Mouse (Mus musculus): Measurements from ENCODE around the gene Jag2. TPM values are rescaled to one million over a fixed set of nuclear protein-coding genes. Genes with fewer than 3 reads are reported as not detected.

Jag2 gene
- polyA plus RNA-seq, 1 experiment from 2014 or later = 0.34 TPM

DNA sequence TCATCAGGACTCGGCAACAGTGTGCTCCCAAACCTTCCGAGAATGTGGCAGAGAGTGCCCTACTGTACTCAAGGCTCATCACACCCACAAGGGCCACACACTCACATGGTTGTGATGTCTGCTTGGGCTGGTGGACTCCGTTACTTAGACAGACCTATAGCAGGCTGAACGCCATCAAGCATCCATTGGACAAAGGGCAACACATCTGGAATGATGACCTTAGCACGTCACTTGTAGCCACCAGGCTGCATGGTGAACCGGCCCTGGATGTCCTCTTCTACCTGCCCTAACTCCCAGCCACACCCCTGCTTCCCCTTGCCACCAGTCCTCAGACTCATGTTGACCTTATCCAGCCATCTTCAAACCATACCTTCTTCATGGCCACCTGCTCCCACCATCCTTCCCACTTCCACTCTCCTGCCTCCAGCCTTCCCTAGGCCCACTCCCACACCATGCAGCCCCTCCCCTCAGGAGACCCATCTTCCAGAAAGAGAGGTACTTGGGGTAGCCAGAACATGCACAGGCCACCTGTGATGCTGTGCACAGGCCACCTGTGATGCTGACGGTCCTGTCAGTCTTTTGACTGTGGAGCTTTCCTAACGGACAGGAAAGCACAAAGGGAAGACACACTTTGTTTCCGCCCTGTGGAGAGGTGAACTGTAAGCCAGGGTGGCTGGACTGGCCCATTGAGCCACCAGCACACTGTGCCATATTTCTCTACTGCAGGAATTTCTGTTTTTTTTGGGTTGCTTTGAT, 70.8 kb downstream of the Jag2 start:
- WGBS (ENCODE audit: insufficient replicate concordance) = 64% methylated on average over 9 of the region's 9 CpGs

More for the DNA sequence above, 70.8 kb downstream of the Jag2 start:
- Histone ChIP-seq H3K36me3 (ENCODE audit: control insufficient read depth, insufficient read depth) (no peaks in the 10 kb centered on the region), H3K9me3 (replicated peaks; ENCODE audit: control insufficient read depth, low read length) (no peaks in the 10 kb centered on the region), H3K27me3 (ENCODE audit: control insufficient read depth, insufficient read depth, low read depth, low read length) (no peaks in the 10 kb centered on the region), H3K9ac (ENCODE audit: low read depth, low read length) (no peak overlapping the region), H3K27ac (ENCODE audit: low read length) (no peak overlapping the region), H3K4me2 (ENCODE audit: low read depth, low read length) (no peak overlapping the region), H3K4me3 (ENCODE audit: low read depth, low read length) (no peak overlapping the region), H3K4me1 (ENCODE audit: control insufficient read depth, low read depth, low read length) (no peaks in the 10 kb centered on the region; the same call in 1 of the 2 replicates)
- ATAC-seq (ENCODE audit: low read depth) = no peak

Small RNA genes within 50 kb of the gene (microRNA-seq; reads per million reads assigned to microRNA genes)
- gene Mir6941 = not detected

Other genes with a start within 250 kb of the Jag2 start
- 2.8 and 3.6 TPM in 2 replicates for gene Cep170b, start 209.3 kb downstream of the Jag2 start, polyA plus RNA-seq (2015; fragmentation: Nextera tagmentation; extraction: Ambion mirVana)
- gene Pld4, start 169.1 kb downstream of the Jag2 start, polyA plus RNA-seq (2015; fragmentation: Nextera tagmentation; extraction: Ambion mirVana) = 19.4 and 20.3 TPM in 2 replicates
- 0.08 and 0.26 TPM in 2 replicates for gene Ahnak2, start 127.1 kb downstream of the Jag2 start, polyA plus RNA-seq (2015; fragmentation: Nextera tagmentation; extraction: Ambion mirVana)
- 0.34 and 0.39 TPM in 2 replicates for gene Clba1, start 120.8 kb downstream of the Jag2 start, polyA plus RNA-seq (2015; fragmentation: Nextera tagmentation; extraction: Ambion mirVana)
- 48.9 and 61.7 TPM in 2 replicates for gene Cdca4, start 100.4 kb downstream of the Jag2 start, polyA plus RNA-seq (2015; fragmentation: Nextera tagmentation; extraction: Ambion mirVana)
- 0.38 and 0.40 TPM in 2 replicates for gene Gpr132, start 61.5 kb downstream of the Jag2 start, polyA plus RNA-seq (2015; fragmentation: Nextera tagmentation; extraction: Ambion mirVana)
- gene Nudt14, start 12.3 kb upstream of the Jag2 start, polyA plus RNA-seq (2015; fragmentation: Nextera tagmentation; extraction: Ambion mirVana) = 12.1 and 13.3 TPM in 2 replicates
- 4.5 and 4.9 TPM in 2 replicates for gene Btbd6, start 46.7 kb upstream of the Jag2 start, polyA plus RNA-seq (2015; fragmentation: Nextera tagmentation; extraction: Ambion mirVana)
- 22.8 and 25.7 TPM in 2 replicates for gene Brf1, start 70.9 kb upstream of the Jag2 start, polyA plus RNA-seq (2015; fragmentation: Nextera tagmentation; extraction: Ambion mirVana)
- gene Pacs2, start 84.7 kb upstream of the Jag2 start, polyA plus RNA-seq (2015; fragmentation: Nextera tagmentation; extraction: Ambion mirVana) = 4.3 and 5.8 TPM in 2 replicates
- not detected in 2 replicates for gene Tex22, start 144.7 kb upstream of the Jag2 start, polyA plus RNA-seq (2015; fragmentation: Nextera tagmentation; extraction: Ambion mirVana)
- gene Mta1, start 168.5 kb upstream of the Jag2 start, polyA plus RNA-seq (2015; fragmentation: Nextera tagmentation; extraction: Ambion mirVana) = 3.4 and 3.5 TPM in 2 replicates
- 41.6 and 43.8 TPM in 2 replicates for gene Crip2, start 210.5 kb upstream of the Jag2 start, polyA plus RNA-seq (2015; fragmentation: Nextera tagmentation; extraction: Ambion mirVana)
- 97.4 and 102 TPM in 2 replicates for gene Crip1, start 216.5 kb upstream of the Jag2 start, polyA plus RNA-seq (2015; fragmentation: Nextera tagmentation; extraction: Ambion mirVana)
- 9.1 and 9.2 TPM in 2 replicates for gene Tedc1, start 226.6 kb upstream of the Jag2 start, polyA plus RNA-seq (2015; fragmentation: Nextera tagmentation; extraction: Ambion mirVana)